Mouse (Mus musculus) adrenal gland, adult 8-10 months (tissue): ENCODE data around the gene Btbd16. TPM values are rescaled to one million over a fixed set of nuclear protein-coding genes. Genes with fewer than 3 reads are reported as not detected.

Source experiments
- DNase-seq: peaks from one replicate; pipeline ENCODE4 v3.0.0; 2022
- total RNA-seq, 4 experiments: library from RNA; stranded (reverse); gene quantifications; 2 replicates each; pipeline ENCODE4 v1.2.4; 2022

Btbd16 gene
- total RNA-seq, 4 experiments from 2014 or later: 0.30 to 0.55 TPM; not detected in 2

DNA sequence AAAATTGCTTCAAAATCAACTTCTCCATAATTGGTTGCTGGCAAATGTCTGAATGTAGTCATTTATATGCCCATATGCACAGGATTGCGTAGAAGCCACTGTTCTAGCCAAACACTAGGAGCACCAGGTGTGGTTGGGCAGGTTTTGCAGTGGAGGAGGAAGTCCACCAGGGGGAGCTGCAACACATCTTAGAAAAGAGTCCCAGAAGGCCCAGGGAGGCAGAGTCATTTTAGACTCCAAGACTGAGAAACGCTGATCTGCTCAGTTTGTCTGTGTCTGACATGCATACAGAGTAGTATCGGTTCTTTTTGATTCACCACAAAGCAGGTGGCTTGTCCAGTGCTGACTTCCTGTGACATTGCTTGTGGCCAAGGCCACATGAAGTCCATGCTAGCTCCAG is 3.2 kb upstream of the Btbd16 start:
- peak; percentile 67 for DNase-seq

GRCm38 (mm10) chr7:130773171-130773830 is 568 bp upstream of the Btbd16 start:
- DNase-seq: no peak

GRCm38 (mm10) chr7:130780866-130781419 is 7.1 kb downstream of the Btbd16 start:
- no peak for DNase-seq

DNA sequence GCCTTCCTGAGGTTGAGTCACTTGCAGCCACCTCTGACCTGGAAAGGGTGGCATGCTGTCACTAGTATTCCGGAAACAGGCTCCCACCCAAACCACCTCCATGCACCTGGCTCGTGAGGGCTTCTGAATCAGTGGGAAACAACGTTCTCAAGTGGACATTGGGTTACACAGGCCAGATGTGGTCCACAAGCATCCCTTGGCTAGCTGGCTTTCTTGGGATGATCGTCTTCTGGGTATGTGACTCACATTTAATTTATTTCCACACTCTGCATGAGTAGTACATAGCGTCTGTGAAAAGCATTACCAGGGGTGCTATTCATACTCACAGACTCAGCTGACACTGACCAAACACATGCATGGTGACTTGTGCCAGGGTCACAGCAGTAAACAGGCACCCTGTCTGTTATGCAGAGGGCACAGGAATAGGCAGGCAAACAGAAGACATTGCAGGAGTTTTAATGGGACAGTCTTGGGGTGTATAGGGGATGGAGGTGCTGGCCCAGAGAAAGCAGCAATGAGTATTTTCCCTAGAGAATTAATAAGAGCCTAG is 8.7 kb downstream of the Btbd16 start:
- no peak for DNase-seq

DNA sequence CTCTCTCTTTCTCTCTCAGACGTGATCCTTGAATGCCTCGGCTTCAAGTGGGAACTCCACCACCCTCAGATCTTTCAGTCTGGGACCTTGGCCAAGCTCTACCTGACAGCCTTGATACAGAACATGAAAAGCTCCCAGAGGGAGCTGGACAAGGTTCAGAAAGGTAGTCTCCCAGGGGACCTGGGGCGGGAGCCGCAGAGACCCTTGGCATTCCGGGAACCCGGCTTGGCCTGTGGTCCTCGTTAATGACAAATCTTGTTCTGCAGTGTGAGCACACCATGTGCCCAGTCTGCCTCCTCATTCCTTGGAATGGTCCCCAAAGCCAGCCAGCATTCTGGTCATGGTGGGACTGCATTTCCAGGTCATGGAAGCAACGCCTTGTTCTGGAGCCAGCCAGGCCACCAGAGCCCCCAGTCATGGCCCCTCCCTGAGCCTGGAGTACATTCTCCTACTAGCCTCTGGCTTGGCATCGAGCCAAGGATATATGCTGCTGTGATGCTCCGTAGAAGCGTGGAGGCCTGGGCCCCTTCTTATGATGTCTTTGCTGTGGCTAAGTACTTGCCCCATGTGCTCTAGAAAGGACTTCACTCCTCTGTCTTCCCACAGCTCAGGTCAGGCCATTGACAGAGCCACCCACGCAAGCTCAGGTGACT is 12.2 kb downstream of the Btbd16 start:
- DNase-seq: no peak

DNA sequence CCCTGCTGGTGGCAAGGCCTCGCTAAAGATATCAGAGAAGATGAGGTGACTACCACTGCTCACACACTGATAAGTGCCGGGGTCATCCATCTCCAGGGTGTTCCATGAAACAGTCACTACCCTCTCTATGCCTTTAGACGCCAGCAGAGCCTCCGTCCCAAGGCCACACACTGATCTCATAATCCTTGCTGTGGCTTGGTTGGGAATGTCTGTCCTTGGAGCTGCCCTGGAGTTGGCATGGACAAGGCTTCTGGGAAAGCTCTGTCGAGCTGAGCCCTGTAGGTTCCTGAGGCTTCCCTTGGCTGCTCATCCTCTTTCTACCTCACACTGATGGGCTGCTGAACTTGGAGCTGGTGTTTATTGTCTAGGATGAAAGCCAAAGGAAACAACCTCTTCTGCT is 12.8 kb downstream of the Btbd16 start:
- peak; percentile 82 for DNase-seq

- DNase-seq: no peak
Observed at GRCm38 (mm10) chr7:130787537-130787936, 13.7 kb downstream of the Btbd16 start.

- DNase-seq: no peak
Observed at GRCm38 (mm10) chr7:130788950-130789349, 15.1 kb downstream of the Btbd16 start.

GRCm38 (mm10) chr7:130789456-130789855 is 15.6 kb downstream of the Btbd16 start:
- DNase-seq: no peak

DNA sequence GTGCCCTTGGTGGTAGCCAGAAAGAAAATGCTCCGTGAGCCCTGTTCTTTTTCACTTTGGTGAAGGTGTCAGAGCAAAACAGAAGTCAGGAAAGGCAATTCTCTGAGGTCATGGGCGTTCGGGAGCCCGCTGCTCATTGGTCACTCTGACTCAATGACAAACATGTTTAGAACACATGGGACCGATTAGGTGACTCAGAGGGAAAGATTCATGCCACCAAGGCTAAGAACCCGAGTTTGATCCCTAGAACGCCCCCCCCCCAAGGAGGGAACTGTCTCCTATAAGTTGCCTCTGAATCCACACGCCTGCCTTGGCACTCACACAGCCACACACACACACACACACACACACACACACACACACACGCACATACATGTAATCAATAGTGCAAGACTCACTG is 19.8 kb downstream of the Btbd16 start:
- no peak for DNase-seq

- DNase-seq: no peak
Observed at GRCm38 (mm10) chr7:130796786-130797185, 22.9 kb downstream of the Btbd16 start.

DNA sequence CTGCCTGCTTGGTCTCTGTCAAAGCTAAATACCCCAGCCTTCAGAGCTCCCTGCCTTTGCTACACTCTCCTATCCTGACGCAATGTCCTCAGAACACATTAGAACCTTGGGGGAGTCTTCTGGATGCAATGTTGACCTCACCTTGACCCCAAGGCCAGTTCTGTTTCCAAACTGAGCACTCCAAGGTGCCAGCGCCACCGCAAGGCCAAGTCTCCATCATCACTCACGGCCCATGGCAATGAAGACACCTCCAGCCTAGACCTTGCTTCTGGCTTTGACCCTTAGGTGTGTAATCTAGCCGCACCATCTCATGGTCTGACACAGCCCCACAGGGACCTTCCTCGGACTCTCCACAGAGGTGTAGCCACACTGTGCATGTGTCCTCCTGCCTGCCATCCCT is 23.7 kb downstream of the Btbd16 start:
- DNase-seq: peak; percentile 32

DNA sequence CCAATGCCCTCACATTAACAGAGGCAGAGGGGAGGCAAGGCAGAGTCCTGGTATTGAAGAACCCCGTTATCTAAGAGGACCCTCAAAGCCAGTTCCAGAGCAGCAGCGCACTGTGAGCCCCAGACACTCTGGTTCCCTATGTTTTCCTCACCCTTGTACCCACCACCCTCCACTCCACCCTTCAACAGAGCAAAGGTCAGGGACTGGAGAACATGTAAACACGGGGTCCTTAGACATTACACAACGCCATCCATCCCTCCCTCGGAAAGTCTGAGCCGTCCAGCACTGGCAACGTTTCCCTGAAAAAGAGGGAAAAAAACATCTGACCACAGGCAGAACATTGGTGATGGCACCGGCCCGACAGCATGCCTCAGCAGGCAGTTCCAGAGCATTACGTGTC is 25.5 kb downstream of the Btbd16 start:
- DNase-seq: no peak

DNA sequence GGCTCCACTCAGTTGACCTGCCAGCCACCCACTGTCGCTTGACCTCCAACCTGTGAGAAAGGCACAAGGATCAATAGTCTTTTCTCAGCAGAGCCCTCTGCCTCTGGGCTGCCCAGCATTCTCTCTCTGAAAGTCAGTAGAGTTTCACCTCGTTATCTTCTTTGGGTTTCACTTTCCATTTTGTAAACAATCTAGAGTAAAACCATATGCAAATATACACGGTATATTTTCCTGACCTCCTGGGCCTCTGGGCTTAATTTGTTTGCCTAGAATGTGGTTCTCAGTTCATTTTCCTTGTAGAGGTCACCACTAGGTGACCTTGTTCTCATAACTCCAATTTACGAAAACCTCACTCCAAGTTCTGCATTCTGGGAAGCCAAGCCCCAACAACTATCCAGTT is 26.8 kb downstream of the Btbd16 start:
- DNase-seq: no peak

DNA sequence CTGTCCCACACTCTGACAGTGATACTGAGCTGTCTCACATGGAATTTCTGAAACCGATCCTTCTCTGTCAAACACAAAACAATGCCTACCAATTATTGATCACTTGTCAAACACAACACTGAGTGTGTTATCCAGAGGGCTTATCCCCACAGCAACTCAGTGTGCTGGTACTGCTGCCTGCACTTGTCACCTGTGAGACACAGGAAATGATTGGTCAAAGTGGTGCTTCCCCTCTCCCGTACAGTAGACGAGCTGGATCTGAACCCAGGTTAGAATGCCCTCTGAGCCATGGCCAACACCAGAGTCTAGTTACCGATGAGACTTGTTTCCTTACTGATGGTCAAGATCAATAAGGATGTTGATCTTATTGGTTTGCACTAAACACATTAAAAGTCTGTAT is 27.9 kb downstream of the Btbd16 start:
- DNase-seq: no peak

DNA sequence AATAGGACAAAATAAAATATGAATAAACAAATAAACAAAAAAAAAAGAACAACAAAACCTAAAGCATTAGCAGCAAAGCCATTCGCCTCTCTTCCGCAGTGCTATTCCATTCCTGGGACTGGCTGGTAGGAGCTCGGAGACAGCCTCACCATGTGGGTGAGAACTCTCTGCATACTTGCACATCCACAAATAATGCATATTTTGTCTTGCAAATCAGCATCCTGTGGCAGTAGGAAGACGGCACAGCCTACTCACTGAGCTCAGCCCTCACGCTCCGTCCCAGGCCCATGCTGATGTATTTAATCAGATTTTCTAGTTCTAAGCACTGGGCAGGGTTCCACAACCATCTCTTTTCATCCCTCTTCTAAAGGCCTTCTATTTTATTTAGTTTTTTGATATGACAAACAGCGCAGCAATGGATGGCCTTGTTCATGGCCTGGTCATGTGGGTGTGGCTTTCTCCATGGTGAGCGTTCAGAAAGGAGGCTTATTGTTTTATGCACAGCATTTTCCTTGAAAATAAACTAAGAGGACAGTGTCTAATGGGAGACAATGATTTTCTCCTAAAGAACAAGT is 29.5 kb downstream of the Btbd16 start:
- DNase-seq: peak; percentile 42

- DNase-seq: no peak
Observed at GRCm38 (mm10) chr7:130804991-130805390, 31.1 kb downstream of the Btbd16 start.

DNA sequence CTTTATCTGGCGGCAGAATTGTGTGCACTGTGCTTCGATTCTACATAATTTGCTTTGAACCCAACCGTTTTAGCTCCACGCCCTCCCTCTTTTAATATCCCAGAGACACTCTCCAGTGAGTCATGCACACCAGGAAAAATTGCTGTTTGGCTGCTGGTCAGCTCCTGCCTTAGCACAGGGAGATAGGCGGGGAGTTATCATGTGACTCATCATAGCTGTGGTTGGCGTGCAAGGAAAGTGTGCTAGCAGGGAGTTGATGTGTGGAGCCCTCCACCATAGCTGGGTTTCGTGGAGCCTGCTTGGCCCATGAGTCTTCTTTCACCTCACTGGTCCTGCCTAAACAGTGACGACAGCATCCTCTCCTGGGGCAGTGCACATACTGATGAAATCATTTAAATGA is 33.9 kb downstream of the Btbd16 start:
- peak; percentile 74 for DNase-seq

- no peak for DNase-seq
Observed at GRCm38 (mm10) chr7:130808694-130809093, 34.8 kb downstream of the Btbd16 start.

DNA sequence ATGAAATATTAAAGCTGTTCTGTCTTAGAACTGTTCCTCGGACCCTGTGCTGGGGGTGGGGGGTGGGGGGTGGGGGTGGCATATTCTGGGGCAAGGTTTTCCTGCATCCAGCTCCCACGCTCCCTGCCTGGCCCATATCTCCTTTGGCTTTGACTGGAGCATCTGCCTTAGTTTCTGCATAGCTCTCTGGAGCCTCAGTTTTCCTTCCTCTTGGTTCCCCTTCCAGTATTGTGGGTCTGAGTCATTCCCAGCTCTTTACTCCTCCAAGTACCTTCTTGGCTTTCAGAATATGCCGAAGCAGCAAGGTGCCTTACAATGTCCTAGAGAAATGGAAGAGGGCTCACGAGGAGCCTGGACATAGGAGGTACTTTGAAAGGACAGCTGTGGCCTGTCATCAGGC is 36.4 kb downstream of the Btbd16 start:
- no peak for DNase-seq

DNA sequence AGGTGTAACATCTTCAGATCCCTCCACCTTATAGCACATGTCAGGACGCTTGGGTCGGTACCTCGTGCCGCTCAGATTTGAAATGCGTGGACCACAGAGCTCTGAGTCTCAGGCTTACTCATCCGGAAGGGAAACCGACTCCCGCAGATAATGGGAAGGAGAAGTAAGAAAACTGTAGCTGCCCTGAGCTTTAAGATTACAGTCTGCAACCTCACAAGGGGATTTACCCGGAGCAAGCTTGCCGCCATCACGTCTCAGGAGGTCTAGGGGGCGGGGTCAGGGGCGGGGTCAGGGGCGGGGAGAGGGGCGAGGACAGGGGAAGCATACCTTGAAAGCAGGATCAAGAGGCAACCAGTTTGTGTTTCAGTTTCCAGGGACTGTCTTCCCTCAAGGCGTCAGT is 38.5 kb downstream of the Btbd16 start:
- no peak for DNase-seq

DNA sequence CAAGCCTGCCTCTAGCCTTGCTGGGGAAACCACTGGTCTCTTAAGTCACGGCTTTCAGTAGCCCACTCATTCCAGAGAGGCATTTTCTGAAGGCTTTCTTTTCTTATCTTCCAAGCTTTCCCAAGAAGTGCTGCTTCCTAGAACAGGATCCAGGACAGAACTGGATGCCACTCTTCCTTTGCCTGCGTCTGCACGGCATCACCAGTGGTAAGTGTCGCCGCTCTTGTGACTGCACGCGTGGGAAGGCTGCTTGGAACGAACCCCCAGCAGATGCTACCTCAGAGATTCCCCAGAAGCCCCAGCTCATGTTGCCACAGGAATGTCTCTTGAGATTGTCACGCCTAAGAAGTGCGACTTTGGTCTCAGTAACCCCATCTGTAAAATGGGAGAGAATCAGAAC is 41.7 kb downstream of the Btbd16 start:
- DNase-seq: no peak

DNA sequence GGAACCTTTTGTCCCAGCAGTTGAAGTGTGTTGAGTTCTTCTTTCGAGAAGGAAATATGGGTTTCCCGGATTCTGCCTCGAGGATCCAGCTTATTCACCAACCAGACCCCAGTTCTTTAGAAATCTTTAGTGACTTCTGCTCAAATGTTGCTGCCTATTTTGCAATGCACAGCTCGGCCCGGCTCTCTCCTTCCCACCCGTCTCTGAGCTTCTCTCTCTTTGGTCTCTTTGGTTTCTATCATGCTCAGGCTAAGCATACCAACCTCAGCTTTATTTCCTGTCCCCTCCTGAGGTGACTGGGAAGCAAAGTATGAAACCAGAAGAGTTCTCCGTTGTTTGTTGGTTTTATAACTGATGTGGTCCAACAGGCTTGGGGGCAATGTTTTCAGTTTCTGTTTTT is 42.4 kb downstream of the Btbd16 start:
- no peak for DNase-seq

DNA sequence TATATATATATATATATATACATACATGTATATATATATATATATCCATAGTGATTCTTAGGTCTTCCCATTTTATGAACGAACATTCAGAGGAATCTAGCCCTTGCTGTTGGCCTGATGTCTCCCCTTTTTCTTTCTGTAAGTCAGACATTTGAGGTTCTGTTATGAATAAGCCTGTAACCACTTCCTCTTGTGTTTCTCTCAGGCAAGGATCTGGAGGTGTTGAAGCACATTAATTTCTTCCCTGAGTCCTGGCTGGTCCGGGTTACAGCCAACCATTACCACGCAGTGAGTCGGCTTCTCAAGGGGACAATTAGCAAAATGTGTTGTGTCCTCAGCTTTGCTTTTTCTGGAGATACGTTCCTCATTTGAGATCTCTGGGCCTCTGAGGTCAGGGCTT is 44.9 kb downstream of the Btbd16 start:
- no peak for DNase-seq
